Mouse (Mus musculus) layer of hippocampus, postnatal 36 days (tissue): Measurements from ENCODE around the gene Tas2r143. TPM values are rescaled to one million over a fixed set of nuclear protein-coding genes. Genes with fewer than 3 reads are reported as not detected.

Source experiments
- DNase-seq, 2 experiments: peaks; one replicate each; pipeline ENCODE4 v3.0.0; 2022
- total RNA-seq, 2 experiments: library from RNA; stranded (reverse); gene quantifications; 2 replicates each; pipeline ENCODE4 v1.2.3; 2021

Gene Tas2r143
- total RNA-seq, 2 experiments from 2014 or later, result 0.40 TPM; not detected in 1

DNA sequence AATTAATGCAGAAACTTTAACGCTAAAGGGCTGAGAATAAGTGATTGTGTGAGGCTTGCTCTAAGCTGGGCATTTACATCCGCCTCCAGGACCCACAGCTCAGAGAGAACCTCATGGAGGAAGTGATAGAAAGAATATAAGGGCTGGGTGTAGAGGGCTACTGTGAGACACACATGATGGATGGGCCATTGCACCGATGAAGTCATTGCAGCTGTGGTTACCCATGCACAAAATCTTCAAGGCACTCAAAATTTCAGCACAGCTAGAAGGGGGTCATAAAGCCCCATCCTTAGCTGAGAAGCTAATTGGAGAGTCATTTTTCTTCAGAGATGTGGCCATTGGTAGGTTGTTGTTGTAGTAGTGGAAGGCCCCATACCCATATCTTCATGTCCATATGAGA lies 1.8 kb upstream of the Tas2r143 start:
- no peak for DNase-seq

- DNase-seq, result no peak
These were observed 1.0 kb upstream of the Tas2r143 start for GRCm38 (mm10) chr6:42398998-42399397.

DNA sequence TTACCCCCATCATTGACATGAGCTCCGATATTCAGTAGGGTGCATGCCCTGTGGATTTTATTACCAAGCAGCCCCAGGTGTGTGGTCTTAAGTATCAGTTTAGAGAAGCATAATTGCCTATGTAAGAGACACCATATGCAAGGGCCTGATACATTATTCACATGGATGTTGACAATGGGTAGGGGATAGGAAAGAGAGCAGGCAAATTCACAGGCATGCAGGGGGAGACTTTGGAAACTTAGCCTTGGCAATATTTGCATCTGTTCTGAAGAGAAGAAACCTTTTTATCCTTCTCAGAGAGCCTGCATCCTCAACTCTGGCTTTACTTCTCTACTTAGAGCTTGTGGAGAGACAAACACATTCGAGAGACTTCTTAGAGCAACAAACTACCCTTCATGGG lies 5.1 kb downstream of the Tas2r143 start, which contains the start of gene Tas2r135:
Gene Tas2r135 (plus strand): TSS at position 301 of the 400 bp plus-strand sequence.
- no peak for DNase-seq

- no peak for DNase-seq
These were observed 19.4 kb downstream of the Tas2r143 start for GRCm38 (mm10) chr6:42419443-42419842.

GRCm38 (mm10) chr6:42421439-42421838 lies 21.4 kb downstream of the Tas2r143 start:
- DNase-seq, result no peak

DNA sequence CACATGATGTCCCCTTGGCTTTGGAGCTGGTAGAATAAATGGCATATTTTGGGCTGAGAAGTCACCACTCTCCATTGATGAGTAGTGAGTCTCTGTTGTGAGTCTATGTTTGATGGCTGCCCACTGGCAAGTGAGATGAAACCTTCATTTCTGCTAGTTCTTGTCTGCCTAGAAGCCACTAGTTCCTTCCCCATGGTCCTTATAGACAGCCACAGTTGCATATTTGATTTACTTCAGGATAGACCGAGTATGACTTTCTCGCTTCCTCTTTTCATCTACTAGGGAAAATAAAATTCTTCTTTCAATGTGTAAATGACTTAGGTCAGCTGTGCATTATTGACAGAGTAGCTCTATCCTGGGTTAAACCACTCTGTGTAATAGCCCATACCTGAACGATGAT lies 24.4 kb downstream of the Tas2r143 start:
- DNase-seq, result no peak

GRCm38 (mm10) chr6:42426337-42426736 lies 26.3 kb downstream of the Tas2r143 start:
- DNase-seq, result no peak

- no peak for DNase-seq
These were observed 33.5 kb downstream of the Tas2r143 start for GRCm38 (mm10) chr6:42433554-42433953.

DNA sequence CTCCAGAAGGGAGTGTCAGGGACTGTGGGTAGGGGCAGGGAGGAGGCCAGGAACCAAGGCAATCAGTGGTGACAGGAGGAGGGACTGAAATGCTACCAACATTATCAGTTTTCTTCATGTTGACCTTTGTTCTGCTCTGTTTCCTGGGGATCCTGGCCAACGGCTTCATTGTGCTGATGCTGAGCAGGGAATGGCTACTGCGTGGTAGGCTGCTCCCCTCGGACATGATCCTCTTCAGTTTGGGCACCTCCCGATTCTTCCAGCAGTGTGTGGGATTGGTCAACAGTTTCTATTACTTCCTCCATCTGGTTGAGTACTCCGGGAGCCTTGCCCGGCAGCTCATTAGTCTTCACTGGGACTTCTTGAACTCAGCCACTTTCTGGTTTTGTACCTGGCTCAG lies 34.4 kb downstream of the Tas2r143 start, which contains the start of gene Tas2r126:
Gene Tas2r126 (plus strand): TSS at position 90 of the 400 bp plus-strand sequence.
- no peak for DNase-seq

DNA sequence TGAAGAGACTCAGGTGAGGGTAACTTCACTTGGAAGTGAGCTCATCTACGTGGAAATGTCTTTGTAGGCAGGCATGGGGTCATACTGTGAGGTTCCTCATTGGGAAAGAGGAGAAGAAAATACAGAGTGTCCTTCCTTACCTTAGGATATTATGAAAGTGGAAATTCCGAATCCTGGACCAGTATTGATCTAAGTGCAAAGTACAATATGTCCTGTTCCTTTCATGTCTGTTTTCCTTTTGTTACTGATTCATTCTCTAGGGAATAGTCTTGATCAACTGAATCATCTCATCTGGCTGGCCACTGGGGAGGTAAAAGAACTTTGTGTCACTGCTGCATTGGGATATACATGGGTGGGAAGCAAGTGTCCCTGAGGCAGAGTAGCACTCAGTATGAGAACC lies 35.5 kb downstream of the Tas2r143 start:
- no peak for DNase-seq

- DNase-seq, result no peak
These were observed 41.4 kb downstream of the Tas2r143 start for GRCm38 (mm10) chr6:42441395-42441794.

DNA sequence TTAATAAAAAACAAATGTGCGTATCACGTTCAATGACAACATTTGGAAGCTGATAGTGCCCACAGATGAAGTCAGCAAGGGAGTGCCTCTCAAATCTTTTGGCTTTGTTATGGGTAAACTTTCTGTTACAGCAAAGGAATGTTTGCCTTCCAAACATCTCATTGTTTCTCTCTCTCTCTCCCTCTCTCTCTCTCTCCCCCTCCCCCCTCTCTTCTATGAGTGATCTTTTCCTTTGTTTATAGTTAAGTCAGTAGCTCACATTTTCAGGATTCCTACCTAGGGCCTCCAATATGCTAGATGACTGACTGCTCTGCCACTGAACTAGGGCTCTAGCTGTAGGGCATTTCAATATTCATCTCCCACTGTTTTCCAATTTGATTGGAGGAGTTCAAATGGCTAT lies 44.5 kb downstream of the Tas2r143 start:
- DNase-seq, result no peak

DNA sequence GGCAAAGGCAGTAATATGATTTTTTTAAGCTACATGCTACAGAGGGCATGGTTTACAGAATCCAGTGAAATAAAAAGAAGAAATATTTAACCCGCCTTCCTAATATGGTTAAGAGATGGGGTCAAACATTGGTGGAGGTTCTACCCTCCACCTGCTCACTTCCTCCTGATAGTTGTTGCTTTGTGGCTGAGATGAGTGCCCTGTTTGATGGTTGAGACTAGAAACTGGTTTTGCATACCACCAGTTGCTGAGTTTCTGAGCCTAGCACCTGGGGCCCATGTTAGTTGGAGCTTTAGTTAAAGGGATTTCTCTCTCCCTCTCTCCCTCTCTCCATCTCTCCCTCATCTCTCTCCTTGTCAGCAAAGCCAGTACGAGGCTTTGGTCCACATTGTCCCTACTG lies 47.3 kb downstream of the Tas2r143 start:
- no peak for DNase-seq

Other genes starting within 250 kb of the Tas2r143 start
- not detected for gene Tas2r144, start 184.9 kb upstream of the Tas2r143 start, total RNA-seq
- gene Gstk1, start 154.3 kb upstream of the Tas2r143 start, total RNA-seq, result 1 to 10 TPM; 9.5 to 9.6 TPM
- not detected for gene Tmem139, start 138.3 kb upstream of the Tas2r143 start, total RNA-seq
- gene Casp2, start 135.3 kb upstream of the Tas2r143 start, total RNA-seq, result 10 to 100 TPM; 20.6 to 23.7 TPM
- 1 to 10 TPM; 2.7 to 3.6 TPM for gene Clcn1, start 113.6 kb upstream of the Tas2r143 start, total RNA-seq
- 10 to 100 TPM; 76.2 to 77.0 TPM for gene Fam131b, start 75.6 kb upstream of the Tas2r143 start, total RNA-seq
- 10 to 100 TPM; 42.8 to 45.0 TPM for gene Zyx, start 50.6 kb upstream of the Tas2r143 start, total RNA-seq
- gene Epha1, start 27.0 kb upstream of the Tas2r143 start, total RNA-seq, result under 1 TPM in 1 of 2 experiments, not detected in 1; 0.15 TPM
- gene Tas2r135, start 5.2 kb downstream of the Tas2r143 start, total RNA-seq, result not detected
- gene Tas2r126, start 34.3 kb downstream of the Tas2r143 start, total RNA-seq, result not detected
- gene Olfr458, start 65.0 kb downstream of the Tas2r143 start, total RNA-seq, result not detected
- gene Olfr457, start 76.1 kb downstream of the Tas2r143 start, total RNA-seq, result not detected
- not detected for gene Olfr456, start 87.0 kb downstream of the Tas2r143 start, total RNA-seq
- gene Olfr455, start 147.3 kb downstream of the Tas2r143 start, total RNA-seq, result not detected
- gene Tcaf3, start 197.5 kb downstream of the Tas2r143 start, total RNA-seq, result not detected
- gene Tcaf2, start 245.0 kb downstream of the Tas2r143 start, total RNA-seq, result under 1 TPM; 0.56 to 0.62 TPM